Mouse (Mus musculus): ENCODE data around the gene Apela.

- TF ChIP-seq CTCF (IDR thresholded peaks at IDR 0.05), result no peak
- no peak for TF ChIP-seq EP300 (IDR thresholded peaks at IDR 0.05)
Measured at GRCm38 (mm10) chr8:65053554-65053953, 16.4 kb upstream of the Apela start.
